Mouse (Mus musculus) E14TG2a.4 (cell line): ENCODE results near the gene B3galnt2.

Experiments
- CTCF ChIP-seq: conservative IDR thresholded peaks from 2 replicates; pipeline ENCODE4 v1.5.1; 2014; ENCODE audit warnings: low read length
- NANOG ChIP-seq: IDR thresholded peaks from 2 replicates; pipeline ENCODE4 v1.6.1; 2014; ENCODE audit warnings: borderline replicate concordance, low read length, mixed read lengths

DNA sequence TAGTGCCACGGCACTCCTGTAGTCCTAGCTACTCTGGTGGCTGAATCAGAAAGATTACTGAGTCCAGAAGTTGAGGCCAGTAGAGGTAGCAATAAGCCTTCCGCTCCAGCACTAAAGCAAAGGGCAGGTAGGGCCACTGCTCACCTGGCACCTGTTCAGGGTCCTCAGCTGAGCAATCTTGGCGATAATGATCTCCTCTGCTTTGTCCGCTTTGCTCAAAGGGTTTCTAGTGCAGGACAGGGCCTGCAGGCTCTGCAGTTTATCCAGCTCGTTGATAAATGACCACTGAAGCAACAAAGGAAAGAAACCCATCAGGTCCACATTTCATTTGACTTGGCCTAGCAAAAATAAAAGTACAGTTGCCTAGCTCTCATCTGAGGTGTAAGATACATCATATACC lies 50.7 kb downstream of the B3galnt2 start:
- TF ChIP-seq CTCF (no peak), NANOG (no peak)
